Mouse (Mus musculus) brain, embryonic 14.5 days (tissue): ENCODE data around the gene Mastl.

Source experiments
- CTCF ChIP-seq: fragments of 200-500 bp; IDR thresholded peaks from 2 replicates; pipeline ENCODE4 v1.5.1; 2012; ENCODE audit warnings: inconsistent platforms, mild to moderate bottlenecking, moderate library complexity, borderline replicate concordance; ENCODE audit not compliant: insufficient read depth, insufficient read length; ENCODE audit errors: extremely low read depth
- POLR2A ChIP-seq: fragments of 200-500 bp; IDR thresholded peaks from 2 replicates; pipeline ENCODE4 v1.6.1; 2012; ENCODE audit warnings: mild to moderate bottlenecking, inconsistent platforms, borderline replicate concordance; ENCODE audit not compliant: poor library complexity, insufficient read depth, insufficient read length, severe bottlenecking; ENCODE audit errors: extremely low read depth

GRCm38 (mm10) chr2:23084540-23084939 lies 71.3 kb downstream of the Mastl start:
- no peak for TF ChIP-seq POLR2A
- TF ChIP-seq CTCF, result no peak
